Mouse (Mus musculus) urinary bladder, postnatal 10 days (tissue): ENCODE data around the gene Hal.

Experiments
- DNase-seq: peaks from one replicate; pipeline ENCODE4 v3.0.0; 2022; ENCODE audit warnings: low spot score

Gene Hal

GRCm38 (mm10) chr10:93567841-93568566 lies 79.4 kb downstream of the Hal start:
- no peak for DNase-seq

GRCm38 (mm10) chr10:93568671-93569070 lies 80.1 kb downstream of the Hal start:
- no peak for DNase-seq
